Mouse (Mus musculus): ENCODE results near the gene Mark1. TPM values are rescaled to one million over a fixed set of nuclear protein-coding genes. Genes with fewer than 3 reads are reported as not detected.

The Mark1 gene
- polyA plus RNA-seq, 1 experiment from 2014 or later, result 2.4 TPM

DNA sequence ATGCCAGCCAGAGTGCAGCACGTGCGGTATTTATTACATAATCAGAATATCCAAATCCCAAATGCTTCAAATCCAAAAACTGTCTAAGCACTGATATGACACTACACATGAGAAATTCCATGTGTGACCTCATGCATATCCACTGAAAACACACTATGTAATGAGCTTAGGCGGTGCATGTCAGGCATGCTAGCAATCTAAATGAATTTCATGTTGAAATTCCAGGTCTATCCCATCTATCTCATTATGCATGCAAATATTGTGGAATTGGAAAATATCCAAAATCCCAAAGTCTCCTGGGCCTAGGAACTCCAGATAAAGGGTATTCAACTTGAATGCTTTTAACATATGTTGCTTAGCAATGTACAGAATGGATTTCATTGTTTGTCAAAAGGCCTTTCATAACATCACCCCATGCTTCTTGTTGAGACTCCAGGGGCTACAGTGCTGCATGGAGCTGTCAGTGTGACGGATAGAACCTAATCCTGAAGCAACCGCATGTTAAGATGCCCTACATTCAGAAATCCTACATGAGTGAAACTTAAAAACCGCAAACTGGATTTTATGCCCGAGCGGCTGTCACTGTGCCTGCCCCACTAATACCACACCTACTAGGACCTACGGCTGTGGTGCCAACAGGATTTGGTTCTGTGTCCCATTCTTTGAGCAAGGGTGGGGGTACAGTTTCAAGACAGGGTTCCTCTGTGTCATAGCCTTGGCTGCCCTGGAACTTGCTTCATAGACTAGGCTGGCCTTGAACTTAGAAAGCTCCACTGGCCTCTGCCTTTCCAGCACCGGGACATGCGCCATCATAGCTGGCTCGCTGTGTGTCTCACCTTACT, 93.2 kb downstream of the Mark1 start:
- Histone ChIP-seq H3K9me3 (no peaks in the 10 kb centered on the region), H3K4me1 (no peaks in the 10 kb centered on the region), H3K36me3 (peaks cover 48% of the 10 kb centered on the region), H3K4me3 (no peak overlapping the region), H3K27me3 (ENCODE audit: insufficient read depth, poor library complexity, severe bottlenecking) (no peaks in the 10 kb centered on the region), H3K27ac (no peak overlapping the region)
- WGBS, result 93% methylated on average over 12 of the region's 12 CpGs
- no peak for DNase-seq (ENCODE audit: low spot score)

DNA sequence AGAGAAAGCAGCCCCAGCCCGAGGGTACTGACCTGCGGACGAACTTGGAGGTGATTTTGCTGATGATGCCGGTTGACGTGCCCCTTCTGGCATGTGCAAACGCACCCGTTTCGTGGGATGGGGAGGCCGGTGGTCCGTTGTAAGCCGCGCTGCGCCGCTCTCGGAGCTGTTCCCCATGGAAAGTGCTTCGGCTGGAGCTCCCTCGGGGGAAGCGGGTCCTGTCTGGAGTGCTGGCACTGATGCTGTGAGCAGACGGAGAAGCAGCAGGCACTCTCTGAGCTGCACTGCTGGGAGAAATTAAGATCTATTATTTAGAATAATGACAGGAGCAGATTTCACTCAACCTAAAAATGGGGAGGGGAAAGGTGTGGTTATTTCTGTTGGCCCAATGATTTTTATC, 94.0 kb downstream of the Mark1 start:
- Histone ChIP-seq H3K4me3 (no peak overlapping the region), H3K27me3 (ENCODE audit: insufficient read depth, poor library complexity, severe bottlenecking) (no peaks in the 10 kb centered on the region), H3K9me3 (no peaks in the 10 kb centered on the region), H3K4me1 (no peaks in the 10 kb centered on the region), H3K36me3 (peaks cover 51% of the 10 kb centered on the region), H3K27ac (no peak overlapping the region)
- 78% methylated on average over 19 of the region's 19 CpGs for WGBS
- DNase-seq (ENCODE audit: low spot score), result no peak

DNA sequence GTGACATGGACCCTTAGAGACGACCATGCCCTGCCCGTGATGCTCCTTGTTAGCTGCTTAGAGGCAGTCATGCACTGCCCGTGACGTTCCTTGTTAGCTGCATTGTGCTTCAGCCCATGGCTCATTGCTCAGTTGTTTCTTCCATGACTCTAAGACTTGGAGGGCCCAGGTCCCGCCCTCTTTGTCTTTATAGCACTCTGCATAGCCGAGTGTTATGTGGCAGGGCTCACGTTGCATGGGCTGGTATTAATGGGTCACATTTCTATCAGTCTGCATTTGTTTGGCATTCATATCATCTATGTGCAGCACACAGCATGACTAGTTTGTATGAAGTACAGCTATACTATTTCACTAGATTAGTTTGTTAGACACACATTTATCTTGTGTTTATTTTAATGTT, 95.7 kb downstream of the Mark1 start:
- Histone ChIP-seq H3K4me3 (no peak overlapping the region), H3K27ac (no peak overlapping the region), H3K9me3 (no peaks in the 10 kb centered on the region), H3K4me1 (0 out of 2 replicates have a peak, but pooled peaks cover 3% of the 10 kb centered on the region), H3K27me3 (ENCODE audit: insufficient read depth, poor library complexity, severe bottlenecking) (no peaks in the 10 kb centered on the region), H3K36me3 (peaks cover 52% of the 10 kb centered on the region)
- WGBS, result 75% methylated on average over 7 of the region's 7 CpGs
- DNase-seq (ENCODE audit: low spot score), result no peak

DNA sequence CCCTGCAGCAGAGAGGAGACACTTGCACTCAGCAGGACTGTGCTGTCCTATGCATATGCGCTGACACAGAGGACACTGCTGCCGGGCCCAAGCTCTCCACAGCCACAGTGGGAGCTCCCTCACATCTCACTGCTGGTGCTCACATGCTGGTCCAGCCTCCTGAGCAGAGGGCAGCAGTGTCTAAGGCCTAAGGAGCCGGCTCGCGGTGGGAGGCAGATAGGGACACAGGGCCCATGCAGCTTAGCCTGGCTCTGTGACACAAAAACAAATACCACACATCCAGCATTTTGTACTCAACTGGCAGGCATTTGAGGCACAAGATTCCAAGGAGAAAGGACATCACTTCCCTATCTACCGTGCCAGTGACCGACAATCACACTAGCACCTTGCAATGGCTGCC, 96.5 kb downstream of the Mark1 start:
- 82% methylated on average over 7 of the region's 7 CpGs for WGBS

DNA sequence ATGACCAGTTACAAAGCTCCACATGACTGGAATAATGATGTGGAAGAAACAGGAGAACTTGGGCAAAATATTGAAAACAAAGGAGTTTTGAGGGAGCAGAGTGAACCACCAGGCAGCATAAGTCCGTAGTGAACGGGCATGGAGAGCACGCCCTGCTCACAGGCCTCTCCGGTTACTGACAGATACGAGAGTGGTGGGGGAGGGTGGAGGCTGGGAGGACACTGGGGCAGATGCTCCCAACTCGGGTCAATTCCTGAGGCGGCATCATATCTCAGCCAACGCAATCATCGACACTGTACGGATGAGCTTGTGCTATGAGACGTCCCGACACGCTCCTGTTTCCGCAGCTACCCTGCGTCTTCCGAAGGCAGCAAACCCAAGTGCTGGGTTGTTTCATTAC, 102.0 kb downstream of the Mark1 start:
- H3K27ac ChIP-seq, result no peak overlapping the region
- WGBS, result 66% methylated on average over 16 of the region's 16 CpGs
- H3K9me3 ChIP-seq, result no peaks in the 10 kb centered on the region
- DNase-seq (ENCODE audit: low spot score), result no peak
- peaks cover 15% of the 10 kb centered on the region for H3K36me3 ChIP-seq
- H3K27me3 ChIP-seq (ENCODE audit: insufficient read depth, poor library complexity, severe bottlenecking), result no peaks in the 10 kb centered on the region
- no peak overlapping the region for H3K4me3 ChIP-seq
- peaks cover 3% of the 10 kb centered on the region; the same call in 1 of the 2 replicates for H3K4me1 ChIP-seq

More for the DNA sequence above, 96.5 kb downstream of the Mark1 start:
- 0 out of 2 replicates have a peak, but pooled peaks cover 3% of the 10 kb centered on the region for H3K4me1 ChIP-seq
- DNase-seq (ENCODE audit: low spot score), result peak; percentile 68
- peaks cover 50% of the 10 kb centered on the region for H3K36me3 ChIP-seq
- no peak overlapping the region for H3K27ac ChIP-seq
- no peak overlapping the region for H3K4me3 ChIP-seq
- no peaks in the 10 kb centered on the region for H3K9me3 ChIP-seq
- no peaks in the 10 kb centered on the region for H3K27me3 ChIP-seq (ENCODE audit: insufficient read depth, poor library complexity, severe bottlenecking)

DNA sequence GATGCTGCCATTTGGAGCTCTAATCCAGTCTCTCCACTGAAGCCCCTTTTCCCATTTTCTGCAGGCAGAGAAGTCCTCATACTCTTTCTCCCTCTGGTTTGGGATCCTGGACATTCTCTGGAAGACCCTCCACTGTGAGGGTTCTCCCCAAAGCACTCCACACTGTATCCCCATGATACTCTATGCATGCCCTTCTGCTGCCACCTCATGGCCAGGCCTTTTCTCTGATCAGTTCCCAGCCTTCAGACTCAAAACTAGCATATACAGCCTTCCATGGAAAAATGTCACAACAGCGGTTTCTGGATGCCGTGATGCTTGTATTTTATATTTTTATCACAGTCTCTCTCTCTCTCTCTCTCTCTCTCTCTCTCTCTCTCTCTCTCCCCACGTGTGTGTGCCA, 107.4 kb downstream of the Mark1 start:
- 81% methylated on average over 3 of the region's 3 CpGs for WGBS
- no peaks in the 10 kb centered on the region for H3K9me3 ChIP-seq
- no peaks in the 10 kb centered on the region for H3K36me3 ChIP-seq
- H3K27me3 ChIP-seq (ENCODE audit: insufficient read depth, poor library complexity, severe bottlenecking), result no peaks in the 10 kb centered on the region
- no peak overlapping the region for H3K27ac ChIP-seq
- DNase-seq (ENCODE audit: low spot score), result no peak
- H3K4me1 ChIP-seq, result no peaks in the 10 kb centered on the region
- no peak overlapping the region for H3K4me3 ChIP-seq

DNA sequence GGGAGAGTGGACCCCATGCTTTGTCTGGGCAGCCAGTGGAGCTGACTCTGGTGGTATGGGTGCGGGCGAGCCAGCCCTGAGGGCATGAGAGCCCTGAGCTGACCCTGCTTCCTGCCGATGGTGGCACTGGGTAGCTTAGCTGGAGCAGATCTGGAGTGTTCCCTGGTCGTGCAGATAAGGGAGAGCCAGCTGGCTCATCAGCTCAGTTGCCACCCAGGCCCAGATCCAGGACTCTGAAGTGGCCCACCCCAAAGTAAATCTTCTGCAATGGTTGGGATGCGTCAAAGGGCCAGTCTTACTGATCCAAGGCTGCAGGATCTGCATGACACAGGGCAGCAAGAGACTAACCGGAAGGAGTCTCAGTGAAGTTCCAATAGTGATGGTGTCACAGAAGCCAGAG, 109.9 kb downstream of the Mark1 start:
- Histone ChIP-seq H3K27ac (no peak overlapping the region), H3K4me1 (no peaks in the 10 kb centered on the region), H3K27me3 (ENCODE audit: insufficient read depth, poor library complexity, severe bottlenecking) (peaks cover 6% of the 10 kb centered on the region; the same call in 1 of the 2 replicates), H3K9me3 (no peaks in the 10 kb centered on the region), H3K36me3 (no peaks in the 10 kb centered on the region), H3K4me3 (no peak overlapping the region)
- WGBS, result 90% methylated on average over 6 of the region's 6 CpGs
- no peak for DNase-seq (ENCODE audit: low spot score)

DNA sequence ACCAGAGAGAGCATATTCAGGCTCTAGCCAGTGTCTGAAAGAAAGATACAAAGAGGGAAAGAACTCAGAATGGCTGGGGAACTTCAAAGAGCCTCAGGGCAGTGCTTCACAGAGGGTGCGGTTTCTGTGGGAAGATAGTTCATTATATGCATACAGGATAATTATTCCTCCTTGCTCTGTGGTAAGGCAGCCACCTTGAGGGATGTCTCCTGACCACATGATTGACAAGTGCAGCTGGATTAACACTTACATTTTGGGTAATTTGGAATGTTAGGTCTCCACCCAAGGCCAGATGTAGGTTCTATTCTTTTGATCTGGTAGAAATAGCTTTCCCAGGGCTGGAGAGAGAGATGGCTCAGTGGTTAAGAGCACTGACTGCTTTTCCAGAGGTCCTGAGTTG, 113.2 kb downstream of the Mark1 start:
- no peaks in the 10 kb centered on the region for H3K9me3 ChIP-seq
- H3K4me1 ChIP-seq, result peaks cover 15% of the 10 kb centered on the region
- DNase-seq (ENCODE audit: low spot score), result no peak
- no peaks in the 10 kb centered on the region for H3K36me3 ChIP-seq
- 59% methylated on average over 1 of the region's 1 CpGs for WGBS
- H3K4me3 ChIP-seq, result no peak overlapping the region
- peaks cover 37% of the 10 kb centered on the region for H3K27me3 ChIP-seq (ENCODE audit: insufficient read depth, poor library complexity, severe bottlenecking)
- no peak overlapping the region for H3K27ac ChIP-seq

DNA sequence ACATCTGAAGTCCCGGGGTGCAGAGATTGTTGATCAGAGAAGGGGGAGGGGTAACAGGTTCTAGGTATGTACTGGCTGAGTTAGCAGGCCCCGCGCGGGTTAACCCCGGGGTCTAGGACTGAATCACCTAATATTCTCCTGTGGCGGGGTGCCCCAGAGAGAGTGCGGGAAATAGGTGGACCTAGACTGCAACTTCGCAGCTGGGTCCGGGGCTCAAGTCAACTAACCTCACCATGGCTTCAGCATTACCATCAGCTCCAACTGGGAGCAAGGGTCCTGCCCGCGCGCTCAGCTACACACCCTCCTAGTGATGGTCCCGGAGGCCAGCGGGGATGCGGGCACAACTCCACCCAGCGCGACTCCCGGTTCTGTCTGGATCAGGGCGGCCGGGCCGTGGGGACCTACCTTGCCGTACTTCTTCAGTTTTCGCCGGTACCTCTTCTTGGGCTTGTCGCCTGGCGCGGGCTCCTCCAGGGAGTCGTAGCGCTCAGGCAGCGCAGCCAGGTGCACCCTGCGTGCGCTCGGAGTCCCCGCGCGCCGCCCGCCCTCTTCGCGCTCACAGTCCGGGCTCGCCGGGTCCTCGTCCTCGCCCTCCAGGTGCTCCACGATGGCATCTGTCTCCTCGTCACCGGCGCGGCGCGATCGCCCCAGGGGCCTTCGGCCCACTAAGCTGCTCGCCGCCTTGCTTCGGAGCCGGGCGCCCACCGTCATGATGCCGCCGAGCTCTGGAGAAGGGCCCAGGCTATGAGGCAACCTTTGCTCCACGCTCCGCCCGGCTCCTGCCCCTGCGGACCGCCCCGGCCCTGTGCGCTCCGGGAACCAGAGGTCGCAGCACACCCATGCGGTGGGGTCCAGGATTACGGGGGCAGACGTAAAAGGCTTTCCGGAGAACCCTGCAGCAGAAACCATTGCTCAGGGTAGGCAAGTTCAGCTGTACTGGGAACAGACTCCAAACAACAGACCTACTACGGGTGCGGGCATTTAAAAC, 116.8 kb downstream of the Mark1 start, which contains the start of gene C130074G19Rik:
Gene C130074G19Rik (minus strand): TSS at position 938 of the 988 bp plus-strand sequence.
- Histone ChIP-seq H3K4me1 (peaks cover 22% of the 10 kb centered on the region), H3K36me3 (no peaks in the 10 kb centered on the region), H3K27me3 (ENCODE audit: insufficient read depth, poor library complexity, severe bottlenecking) (peaks cover 50% of the 10 kb centered on the region), H3K27ac (peak within 1 kb of the TSS; percentile 53), H3K9me3 (no peaks in the 10 kb centered on the region), H3K4me3 (peak within 1 kb of the TSS; percentile 70)
- WGBS, result 2% methylated on average over 77 of the region's 77 CpGs
- no peak for DNase-seq (ENCODE audit: low spot score)

DNA sequence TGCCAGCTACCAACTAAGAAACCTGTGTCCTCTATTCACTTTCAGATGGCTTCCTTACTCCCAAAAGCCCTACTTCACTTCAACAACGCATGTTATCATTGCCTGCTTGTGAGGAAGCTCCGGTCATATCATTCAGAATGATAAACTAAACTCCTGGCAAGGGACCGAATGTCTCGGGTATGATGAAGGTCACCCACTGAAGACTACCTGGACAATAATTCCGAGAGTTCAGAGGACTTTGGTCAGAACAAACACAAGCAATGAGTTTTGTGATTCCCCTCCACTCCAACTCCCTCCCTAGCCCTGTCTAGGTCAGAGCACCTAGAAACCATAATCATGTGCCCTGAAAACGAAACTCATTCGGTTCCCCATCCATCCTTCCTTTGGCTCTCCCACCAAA, 117.5 kb downstream of the Mark1 start:
- 51% methylated on average over 7 of the region's 7 CpGs for WGBS
- Histone ChIP-seq H3K36me3 (no peaks in the 10 kb centered on the region), H3K27me3 (ENCODE audit: insufficient read depth, poor library complexity, severe bottlenecking) (peaks cover 50% of the 10 kb centered on the region), H3K4me3 (peak overlapping the region; percentile 70), H3K9me3 (no peaks in the 10 kb centered on the region), H3K4me1 (peaks cover 22% of the 10 kb centered on the region), H3K27ac (no peak overlapping the region)
- DNase-seq (ENCODE audit: low spot score), result no peak

DNA sequence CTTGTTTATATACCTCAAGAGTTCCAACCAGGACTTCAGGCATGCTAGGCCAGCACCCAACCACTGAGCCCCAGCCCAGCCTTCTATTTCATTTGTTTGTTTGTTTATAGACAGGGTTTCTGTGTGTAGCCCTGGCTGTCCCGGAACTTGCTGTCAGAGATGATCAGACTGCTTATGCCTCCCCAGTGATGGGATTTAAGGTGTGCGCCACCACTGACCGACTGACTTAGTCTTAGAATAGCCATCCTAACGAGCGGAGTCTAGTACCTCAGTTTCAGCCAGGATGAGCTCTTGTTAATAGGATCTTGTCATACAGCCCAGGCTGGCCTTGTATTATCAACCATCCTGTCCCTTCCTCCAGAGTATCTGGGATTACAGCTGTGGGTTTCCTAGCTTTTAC, 118.2 kb downstream of the Mark1 start:
- WGBS, result 83% methylated on average over 5 of the region's 5 CpGs
- Histone ChIP-seq H3K4me1 (peaks cover 22% of the 10 kb centered on the region), H3K9me3 (no peaks in the 10 kb centered on the region), H3K36me3 (no peaks in the 10 kb centered on the region), H3K27me3 (ENCODE audit: insufficient read depth, poor library complexity, severe bottlenecking) (peaks cover 50% of the 10 kb centered on the region), H3K4me3 (no peak overlapping the region), H3K27ac (no peak overlapping the region)
- no peak for DNase-seq (ENCODE audit: low spot score)

DNA sequence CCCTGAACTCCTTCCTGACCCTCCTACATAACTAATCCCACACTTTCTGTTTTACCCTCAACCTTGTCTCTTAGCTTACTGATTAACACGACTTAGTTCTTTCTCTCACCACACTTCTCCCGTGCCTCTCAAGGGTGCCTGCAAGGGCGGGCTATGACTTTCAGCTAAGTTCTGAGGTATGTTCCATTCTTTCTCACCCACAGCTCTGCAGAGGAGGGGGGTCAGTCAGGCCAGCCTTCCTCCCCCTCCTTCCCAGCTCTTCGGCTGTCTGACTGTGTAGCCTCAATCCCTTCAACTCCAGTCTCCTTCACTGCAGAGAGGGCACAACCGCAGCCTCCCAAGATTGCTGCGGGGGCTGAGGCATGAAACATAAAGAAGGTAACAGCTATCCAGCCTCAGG, 120.5 kb downstream of the Mark1 start:
- Histone ChIP-seq H3K4me1 (peaks cover 22% of the 10 kb centered on the region), H3K27me3 (ENCODE audit: insufficient read depth, poor library complexity, severe bottlenecking) (peaks cover 49% of the 10 kb centered on the region), H3K4me3 (no peak overlapping the region), H3K27ac (no peak overlapping the region), H3K36me3 (no peaks in the 10 kb centered on the region), H3K9me3 (no peaks in the 10 kb centered on the region)
- 69% methylated on average over 6 of the region's 6 CpGs for WGBS
- no peak for DNase-seq (ENCODE audit: low spot score)

DNA sequence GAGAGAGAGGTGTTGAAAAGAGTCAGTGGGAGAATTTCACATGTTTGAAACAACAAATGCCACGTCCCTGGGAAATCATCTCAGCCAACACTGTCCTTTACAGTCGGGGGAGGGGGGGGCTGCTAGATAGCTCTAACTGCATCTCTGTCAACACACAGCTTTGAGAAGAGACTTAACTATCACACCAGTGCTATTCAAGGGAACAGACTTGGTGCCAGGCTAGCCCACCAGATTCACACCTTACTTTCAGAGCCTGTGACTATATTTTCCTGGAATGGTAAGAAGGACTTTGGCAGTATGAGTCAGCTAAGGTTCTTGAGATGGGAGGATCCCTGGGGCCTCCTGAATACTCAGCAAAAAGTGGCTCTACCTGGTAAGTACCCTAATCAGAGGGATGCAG, 122.1 kb downstream of the Mark1 start:
- DNase-seq (ENCODE audit: low spot score), result no peak
- Histone ChIP-seq H3K4me3 (no peak overlapping the region), H3K36me3 (no peaks in the 10 kb centered on the region), H3K27ac (no peak overlapping the region), H3K27me3 (ENCODE audit: insufficient read depth, poor library complexity, severe bottlenecking) (peaks cover 38% of the 10 kb centered on the region), H3K4me1 (peaks cover 13% of the 10 kb centered on the region), H3K9me3 (no peaks in the 10 kb centered on the region)
- WGBS, result 50% methylated on average over 2 of the region's 2 CpGs
